Mouse (Mus musculus) kidney, postnatal 36 days (tissue): Measurements from ENCODE around the gene Tnfrsf14.

Experiments used
- DNase-seq, 2 experiments: peaks; one replicate each; pipeline ENCODE4 v3.0.0; 2021 to 2022; ENCODE audit warnings: mixed read lengths in 2 of 2

Tnfrsf14 gene

DNA sequence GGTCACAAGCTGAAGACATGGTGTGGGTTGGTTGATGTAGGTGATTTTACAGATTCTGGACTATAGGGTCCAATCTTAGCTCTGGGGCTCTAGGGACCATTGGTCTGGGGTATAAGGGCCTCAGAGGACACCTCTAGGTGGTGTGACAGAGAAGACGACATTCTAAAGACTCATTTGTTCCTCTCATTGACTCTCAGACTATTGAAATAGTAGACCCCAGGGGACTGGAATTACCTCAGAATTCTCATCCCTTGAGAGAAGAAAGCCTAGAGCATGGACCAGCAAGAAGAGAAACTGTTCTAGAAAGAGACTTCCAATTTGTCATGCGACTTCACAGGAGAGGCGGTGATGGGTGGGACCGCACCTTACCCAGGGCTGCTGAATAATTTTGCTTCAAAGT, 14.1 kb downstream of the Tnfrsf14 start:
- DNase-seq = no peak

DNA sequence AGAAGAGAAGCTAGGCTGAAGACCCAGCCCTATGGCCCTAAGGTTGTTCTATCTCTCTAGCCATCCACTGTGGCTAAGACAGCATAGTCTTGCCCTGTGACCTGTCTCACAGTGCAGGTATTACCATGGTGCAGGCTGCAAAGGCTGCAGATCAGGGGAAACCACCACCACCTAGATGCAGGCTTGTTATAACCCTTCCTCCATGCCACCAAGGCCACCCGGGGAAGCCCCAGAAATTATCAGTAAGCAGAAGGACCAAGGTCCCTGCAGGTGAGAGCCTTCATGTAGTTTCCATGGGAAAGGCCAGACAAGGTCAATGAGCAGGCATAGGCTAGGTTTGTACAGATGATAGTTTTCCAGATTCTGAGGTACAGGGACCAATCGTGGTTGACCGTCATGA, 14.5 kb downstream of the Tnfrsf14 start:
- no peak for DNase-seq

DNA sequence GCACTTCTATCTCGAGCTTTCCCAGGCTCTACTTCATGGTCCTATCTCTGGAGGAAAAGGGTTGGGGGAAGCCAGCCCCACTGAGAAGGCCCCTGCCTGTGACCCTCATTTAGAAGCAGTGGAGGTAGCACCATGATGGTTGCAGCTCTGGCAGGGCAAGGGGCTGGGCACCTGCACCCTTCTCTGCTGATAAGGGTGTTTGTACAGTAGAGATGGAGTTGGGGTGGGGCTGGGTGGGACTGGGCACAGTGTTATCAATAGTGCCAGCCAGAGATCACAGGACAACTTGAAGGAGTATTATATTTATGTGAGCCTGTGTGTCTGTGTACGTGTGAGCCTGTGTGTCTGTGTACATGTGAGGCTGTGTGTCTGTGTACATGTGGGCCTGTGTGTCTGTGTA, 16.7 kb downstream of the Tnfrsf14 start:
- no peak for DNase-seq

DNA sequence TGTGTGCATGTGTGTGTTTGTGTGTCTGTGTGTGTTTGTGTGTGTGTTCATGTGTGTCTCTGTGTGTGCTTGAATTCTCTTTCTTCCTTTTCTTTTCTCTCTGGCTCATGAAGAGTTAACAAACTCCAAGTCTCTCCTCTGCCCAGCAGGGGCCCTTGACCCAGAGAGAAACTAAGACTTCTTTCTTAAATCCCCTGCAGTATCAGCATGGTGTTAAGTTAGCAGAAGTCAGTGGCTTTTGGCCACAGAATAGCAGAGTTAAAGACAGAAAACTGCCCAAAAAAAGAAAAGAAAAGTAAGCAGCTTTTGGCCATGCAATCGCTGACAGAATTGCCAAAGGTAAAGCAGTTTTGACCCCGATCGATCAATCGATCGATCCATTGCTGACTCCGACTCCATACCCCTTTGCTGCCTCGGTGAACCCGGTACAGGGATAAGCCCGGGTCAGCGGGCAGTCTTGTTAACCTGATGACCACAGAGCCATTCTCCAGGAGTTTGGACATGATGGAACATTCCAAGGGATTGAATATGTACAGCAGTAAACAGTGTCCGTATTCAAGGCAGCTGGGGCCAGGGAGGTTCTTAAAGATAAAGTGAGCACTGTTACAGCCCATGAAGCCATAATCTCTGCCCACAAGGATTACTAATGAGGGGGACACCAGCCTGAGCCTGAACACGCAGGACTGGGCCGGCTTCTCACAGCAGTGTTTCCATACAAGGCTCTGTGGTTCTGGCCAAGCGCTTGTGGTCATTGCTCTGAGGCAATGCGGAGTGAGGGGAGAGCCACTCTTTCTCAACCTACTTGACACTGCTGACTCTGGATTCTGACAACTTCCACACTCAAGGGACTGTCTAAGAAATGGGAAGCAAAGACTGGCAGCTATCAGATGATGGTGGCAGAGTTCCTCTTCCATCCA, 17.5 kb downstream of the Tnfrsf14 start:
- peak in 1 of 2 experiments; percentile 24 for DNase-seq

DNA sequence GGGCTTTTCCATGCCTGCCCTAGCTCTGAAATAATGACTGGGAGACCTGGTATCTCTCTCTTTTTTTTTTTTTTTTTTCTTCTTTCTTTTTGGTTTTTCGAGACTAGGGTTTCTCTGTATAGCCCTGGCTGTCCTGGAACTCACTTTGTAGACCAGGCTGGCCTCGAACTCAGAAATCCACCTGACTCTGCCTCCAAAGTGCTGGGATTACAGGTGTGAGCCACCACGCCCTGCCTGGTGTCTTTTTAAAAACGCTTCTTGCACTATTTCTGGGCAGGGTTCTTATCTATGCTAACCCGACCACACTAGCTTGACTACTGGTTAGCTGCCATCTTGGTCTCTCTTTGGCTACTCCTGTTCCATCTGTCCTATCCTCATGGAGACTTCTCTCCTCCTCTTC, 19.9 kb downstream of the Tnfrsf14 start:
- DNase-seq = no peak

DNA sequence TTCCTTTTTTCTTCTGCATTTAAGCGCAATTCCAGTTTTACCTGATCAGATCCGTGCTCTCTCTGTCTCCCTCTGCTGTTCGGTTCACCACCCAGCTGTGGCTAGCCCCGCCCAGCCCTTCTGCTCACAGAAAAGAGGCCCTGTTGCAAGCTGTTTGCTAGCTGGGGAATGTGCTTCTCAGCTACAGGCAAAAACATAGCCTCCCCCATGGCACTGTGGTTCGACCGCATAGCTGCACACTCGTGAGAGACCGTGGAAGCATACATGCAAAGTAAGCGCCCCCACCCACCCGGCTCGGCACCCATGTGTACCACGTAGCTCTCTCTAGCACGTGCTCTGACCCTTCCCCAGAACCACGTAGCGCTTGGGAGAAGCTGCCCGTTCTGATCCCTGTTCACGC, 20.5 kb downstream of the Tnfrsf14 start:
- peak; percentile 77 to 89 for DNase-seq

DNA sequence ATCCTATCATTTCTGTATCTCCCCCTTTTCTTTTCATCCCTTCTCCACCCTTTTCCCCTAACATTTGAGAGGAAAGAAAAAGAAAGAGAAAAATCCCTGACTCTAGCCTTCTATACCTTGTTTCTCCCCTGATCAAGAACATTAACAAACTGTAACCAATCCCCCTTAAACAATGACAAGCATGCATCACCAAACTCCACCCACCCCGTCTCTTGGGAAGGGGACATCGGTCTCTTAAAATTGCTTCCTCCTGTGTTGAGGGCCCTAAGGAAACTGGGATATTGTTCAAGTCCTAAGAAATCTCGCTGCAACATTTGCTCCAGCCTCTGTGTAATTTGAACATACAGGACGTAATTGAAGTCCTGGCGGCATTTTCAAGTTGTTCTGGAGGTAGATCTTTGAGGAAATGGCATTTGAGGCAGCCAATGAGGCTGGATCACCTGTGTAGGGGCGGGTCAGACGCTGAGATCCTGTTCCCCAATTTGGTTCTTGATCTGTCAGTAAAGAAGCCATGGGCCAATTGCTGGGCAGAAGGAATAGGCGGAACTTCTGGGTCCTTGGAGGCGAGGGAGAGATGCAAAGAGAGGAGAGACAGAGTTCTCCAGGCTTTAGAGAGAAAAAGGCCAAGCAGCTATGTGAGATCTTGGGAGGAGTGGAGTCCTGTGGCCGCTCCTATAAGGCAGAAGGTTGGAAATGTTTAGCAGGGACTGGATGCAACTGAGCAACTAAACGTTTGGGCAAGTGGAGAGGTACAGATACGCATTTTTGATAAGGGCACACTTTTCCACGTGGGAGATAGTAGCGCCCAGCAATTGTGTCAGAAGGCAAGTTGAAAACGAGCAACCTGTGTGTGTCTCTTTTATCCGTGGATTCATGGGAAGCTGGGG, 23.9 kb downstream of the Tnfrsf14 start:
- peak; percentile 84 to 91 for DNase-seq

DNA sequence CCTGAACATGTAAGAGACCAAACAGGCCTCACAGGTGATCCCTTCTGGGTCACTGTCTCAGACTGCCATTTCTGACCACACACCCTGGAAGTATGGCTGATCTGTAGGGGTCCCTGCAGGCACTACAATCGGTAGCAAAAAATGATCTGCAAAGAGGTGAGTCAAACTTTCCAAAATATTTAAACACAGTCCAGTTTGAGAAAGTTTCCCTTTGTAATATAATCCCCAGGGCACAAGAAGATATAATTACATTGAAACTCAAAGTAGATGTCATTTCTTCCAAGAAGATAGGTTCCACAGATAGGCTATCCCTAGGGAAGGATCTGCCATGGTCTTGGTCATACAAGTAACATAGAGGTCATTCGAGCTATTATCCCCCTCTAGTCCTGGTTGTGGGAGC, 26.0 kb downstream of the Tnfrsf14 start:
- DNase-seq = no peak

DNA sequence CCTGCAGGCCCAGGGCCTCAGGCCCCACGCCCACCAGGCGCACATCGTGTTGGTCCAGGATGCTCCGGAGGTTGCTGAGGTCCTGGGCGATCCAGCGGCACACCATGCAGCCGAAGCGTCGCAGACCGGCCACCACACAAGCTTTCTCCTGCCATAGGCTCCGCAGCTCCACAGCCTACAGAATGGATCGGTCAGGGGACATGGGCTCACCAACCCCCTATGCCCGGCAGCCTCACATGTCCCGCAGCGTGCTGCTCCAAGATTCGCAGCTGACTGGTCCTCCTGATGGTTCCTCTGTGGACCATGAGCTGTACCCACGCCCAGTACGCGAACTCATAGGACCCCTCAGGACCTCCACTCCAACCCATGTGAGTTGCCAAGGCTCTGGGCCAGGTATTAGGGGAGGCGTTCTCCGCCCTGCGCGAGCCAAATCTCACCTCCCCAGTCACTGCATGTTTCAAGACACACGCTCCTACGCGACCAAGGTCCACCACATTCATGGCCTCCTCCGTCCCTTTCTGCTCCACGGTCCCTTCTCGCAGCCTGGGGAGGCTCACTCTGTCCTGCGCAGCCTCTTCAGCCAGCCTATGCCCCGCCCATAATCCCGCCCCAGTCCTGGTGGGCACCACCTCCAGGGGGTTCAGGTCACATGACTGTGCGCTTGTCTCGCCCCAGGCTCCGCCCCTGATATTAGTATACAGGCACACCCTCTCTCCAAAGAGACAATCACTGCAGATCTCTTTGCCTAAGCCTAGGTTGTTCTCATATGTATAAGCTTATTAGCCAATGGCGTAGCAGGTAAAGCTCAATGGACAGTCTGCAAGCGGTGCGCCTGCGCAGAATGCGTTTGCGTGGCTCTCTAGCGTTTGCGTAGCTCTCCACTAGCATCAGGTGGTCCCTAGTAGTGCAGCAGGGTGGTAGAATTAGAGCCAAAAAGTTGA, 29.6 kb downstream of the Tnfrsf14 start, which contains the start of gene Fam213b:
Gene Fam213b (minus strand): TSS at position 630 of the 941 bp plus-strand sequence.
- DNase-seq = peak; percentile 87

DNA sequence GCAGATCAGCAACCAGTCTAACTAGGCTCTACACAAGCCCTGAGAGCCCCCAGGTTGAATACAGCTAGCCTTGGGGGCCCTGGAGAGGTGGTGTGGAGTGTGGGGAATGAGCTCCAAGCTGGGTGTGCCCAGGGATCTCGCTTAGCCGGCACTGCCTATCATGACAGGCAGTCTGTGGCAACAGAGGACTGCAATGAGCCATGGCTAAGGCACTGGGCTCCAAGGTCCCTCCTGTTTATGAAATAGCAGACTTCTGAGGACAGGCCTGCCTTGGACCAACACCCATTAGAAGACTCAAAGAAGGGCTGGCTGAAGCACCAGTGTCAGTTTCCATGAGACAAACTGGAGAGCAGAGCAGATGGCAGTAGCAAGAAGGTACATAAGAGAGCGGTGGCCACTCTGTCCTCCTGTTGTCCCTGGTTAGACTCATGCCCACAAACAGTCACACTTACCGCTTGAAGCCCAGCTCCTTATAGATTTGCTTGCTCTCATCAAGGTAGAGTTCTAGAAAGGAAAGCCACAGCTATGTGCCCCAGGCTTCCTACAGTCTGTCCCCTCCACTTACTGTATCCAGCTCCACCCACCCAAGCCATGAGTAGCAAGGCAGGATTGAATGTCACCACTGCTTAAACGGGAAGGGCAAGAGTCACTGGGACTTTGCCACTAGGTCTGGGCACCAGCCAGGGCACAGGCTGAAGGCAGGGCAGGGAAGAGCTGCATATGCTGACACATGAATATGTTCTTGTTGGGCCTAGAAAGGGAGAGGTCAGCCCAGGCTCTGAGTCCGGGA, 30.5 kb downstream of the Tnfrsf14 start:
- DNase-seq = peak; percentile 9 to 41

DNA sequence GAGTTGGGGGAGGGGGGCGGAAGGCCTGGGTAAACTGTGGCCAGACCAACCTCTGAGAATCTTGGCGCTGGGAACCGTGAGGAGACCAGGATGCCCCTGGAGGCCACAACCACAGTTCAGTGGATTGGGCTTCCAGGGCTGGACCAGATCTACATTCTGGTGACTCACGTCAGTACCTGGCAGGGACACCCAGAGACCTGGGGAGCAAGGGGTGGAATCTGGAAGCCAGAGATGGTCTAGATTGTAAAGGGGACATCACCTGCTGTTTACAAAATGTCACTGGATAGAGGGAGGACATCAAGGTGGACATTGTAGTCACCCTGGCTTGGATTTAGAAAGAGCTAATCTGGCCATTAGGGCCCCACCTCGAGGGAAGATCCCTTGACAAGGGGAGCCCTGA, 32.8 kb downstream of the Tnfrsf14 start:
- no peak for DNase-seq

DNA sequence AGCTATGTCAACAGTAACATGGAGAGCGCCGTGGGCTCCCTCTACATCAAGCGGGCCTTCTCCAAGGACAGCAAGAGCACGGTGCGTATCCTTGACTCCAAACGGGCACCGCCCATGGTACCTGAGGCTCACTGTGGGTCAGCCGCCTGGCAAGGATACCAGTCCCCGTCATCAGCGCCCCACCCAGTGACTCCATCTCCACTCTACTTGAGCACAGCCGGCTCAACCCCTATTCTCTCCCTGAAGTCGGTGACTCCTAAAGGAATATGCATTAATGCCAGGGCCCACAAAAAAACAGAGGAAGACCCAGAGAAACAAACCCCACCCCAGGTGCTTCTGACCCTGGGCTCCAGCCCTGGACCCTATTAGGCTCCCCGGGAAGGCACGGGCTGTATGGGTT, 37.5 kb downstream of the Tnfrsf14 start:
- no peak for DNase-seq

DNA sequence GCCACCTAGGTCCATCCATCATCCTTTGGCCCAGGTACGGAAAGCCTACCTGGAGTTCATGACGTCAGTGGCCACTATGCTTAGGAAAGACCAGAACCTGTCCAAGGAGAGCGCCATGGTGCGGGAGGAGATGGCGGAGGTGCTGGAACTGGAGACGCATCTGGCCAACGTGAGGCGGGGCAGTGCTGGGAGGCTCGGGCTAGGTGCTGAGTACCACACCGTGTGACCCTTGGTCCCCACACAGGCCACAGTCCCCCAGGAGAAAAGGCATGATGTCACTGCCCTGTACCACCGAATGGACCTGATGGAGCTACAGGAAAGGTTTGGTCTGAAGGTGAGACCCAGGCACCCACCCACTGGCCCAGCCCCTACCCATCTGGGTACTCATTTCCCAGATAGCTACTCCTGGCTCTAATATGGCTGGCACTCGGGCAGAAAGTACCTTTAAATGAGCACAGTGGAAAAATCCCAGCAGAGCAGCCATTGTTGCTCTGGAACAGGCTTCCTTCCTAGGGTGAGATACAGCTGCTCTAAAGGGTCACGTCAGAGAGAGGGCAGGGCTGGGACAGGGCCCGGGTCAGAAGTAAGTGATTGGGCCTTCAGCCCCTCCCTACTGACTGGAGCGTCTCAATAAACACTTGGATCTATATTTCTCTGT, 40.6 kb downstream of the Tnfrsf14 start:
- no peak for DNase-seq

DNA sequence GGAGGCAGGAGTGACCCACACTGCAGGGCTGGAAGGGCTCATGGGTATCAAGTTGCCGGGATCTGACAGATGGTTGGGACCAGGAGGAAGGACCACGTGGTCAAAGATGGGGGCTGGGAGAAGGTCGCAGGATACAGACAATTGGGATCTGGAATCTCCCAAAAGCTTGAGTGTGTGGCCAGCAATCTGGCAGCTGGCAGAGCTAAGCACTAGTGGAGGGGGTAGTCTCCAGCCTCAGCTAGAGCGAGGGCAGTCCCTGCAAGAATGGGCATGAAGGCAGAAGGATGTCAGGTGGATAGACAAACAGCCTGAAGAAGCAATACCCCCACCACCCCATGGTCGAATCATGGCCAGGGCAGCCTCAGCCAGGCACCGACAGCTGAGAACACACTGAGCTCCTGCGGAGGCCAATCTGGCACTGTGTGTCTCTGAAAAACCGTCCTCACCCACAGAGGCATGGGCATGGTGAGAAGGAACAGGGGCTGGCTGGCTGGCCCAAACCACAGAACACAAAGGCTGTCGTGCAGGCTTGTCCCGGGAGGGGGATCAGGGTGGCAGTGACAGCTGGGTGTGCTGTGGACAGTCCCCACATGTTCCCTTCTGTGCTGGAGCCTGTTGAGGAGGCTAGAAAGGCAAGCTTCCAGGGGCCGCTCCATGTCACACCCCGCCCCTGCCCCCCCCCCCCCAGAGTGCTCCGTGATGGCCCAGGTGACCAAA, 41.3 kb downstream of the Tnfrsf14 start:
- DNase-seq = no peak

DNA sequence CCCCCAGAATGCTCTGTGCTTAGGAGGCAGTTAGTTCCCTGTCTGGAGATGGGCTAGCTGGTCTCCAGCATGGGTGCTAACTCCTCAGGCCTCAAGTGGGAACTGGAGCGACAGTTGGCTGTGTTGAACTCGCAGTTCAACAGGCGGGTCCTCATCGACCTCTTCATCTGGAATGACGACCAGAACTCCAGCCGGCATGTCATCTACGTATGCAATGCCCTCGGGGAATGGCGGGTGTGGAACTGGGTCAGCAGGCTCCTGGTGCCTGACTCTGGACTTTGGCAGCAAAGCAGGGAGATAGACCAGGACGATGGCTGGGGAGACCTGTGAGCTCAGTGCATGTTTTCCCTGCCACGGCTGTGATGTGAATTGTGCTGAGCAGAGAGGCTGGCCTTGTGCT, 42.9 kb downstream of the Tnfrsf14 start:
- DNase-seq = no peak

DNA sequence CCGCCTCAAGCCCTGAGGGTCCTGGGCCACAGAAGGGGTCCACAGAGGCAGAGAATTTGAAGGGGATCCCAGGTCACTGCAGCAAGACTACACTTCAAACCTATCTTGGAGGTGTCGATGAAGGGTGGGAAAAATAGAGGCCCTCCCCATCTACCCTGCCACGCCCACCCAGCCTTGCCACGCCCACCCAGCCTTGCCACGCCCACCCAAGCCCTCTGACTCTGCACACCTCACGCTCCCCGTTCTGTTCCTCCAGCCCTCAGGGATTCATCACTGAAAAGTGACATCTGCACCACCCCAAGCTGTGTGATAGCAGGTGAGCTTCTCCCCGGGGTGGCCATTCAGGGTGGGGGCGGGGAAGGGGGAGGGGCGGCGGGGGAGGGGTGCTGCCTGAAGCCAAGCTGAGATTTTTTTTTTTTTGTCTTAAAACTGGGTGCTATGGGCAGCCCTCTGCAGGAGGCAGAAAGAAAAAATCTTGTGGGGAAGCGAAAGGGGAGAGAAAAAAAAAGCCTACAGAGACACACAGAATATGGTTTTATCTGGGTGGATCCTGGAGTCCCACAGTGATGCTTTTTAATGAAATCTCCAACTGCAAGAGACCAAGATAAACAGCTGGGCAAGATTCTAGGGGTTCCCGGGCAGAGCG, 46.2 kb downstream of the Tnfrsf14 start:
- no peak for DNase-seq

DNA sequence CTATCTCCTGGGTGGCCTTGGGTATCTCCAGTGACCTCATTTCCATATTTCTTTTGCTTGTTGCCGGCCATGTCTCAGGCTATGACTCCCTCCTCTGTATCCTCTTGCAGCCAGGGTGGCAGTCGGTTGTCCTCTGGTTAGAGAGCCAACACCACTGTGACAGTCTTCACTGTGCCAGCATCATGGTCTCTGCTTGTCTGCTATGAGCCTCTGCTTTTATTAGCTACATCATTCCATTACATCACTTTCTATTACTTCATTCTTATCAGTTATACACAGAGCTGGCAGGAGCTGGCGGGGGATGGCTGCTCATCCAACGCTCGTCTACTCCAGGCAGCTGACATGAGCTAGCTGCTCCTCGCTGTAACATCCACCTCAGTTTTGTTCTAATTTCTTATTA, 47.6 kb downstream of the Tnfrsf14 start:
- DNase-seq = no peak

DNA sequence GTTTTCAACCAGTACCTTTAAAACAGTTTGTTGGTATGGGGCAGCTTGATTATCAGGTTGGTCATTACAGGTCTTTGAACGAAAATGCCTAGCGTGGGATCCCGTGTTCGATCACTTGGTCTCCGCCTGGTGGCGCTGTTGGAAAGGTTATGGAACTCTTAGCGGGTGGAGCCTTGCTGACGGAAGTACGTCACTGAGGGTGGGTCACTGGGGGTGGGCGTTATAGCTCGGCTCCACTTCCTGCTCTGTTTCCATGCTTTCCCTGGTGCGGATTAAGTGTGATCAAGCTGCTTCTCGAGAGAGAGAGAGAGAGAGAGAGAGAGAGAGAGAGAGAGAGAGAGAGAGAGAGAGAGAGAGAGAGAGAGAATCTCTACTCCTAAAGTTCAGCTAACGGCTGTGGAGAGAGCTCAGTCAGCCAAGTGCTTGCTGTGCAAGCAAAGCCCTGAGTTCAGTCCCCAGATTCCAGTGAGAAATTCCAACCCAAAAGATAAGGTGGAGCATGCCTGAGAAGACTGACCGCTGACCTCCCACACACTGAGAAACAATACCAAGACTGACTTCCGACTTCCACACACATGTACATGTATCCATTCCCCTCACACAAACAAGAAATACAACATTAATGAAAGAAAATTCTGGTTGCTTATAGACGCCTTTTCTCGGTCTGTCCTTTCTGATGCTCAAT, 50.4 kb downstream of the Tnfrsf14 start:
- DNase-seq = peak; percentile 92 to 98

DNA sequence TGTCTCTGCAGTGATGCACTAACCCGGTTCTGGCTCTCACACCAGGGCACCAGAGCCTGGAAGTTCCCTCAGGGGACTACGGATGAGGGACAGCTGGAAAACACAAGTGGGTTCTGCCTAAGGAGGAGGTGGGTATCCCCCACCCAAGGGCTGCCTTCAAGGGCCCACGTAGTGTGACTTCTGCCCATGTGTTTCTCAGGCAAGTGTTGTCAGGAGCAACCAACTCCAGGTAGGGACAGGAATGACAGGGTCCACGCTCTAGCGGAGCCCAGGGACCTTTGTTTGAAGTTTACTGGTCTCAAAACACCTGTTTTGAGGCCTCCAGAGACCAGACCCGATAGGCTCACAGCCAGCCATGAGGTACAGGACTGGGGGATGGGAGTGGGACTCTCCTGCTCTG, 55.2 kb downstream of the Tnfrsf14 start:
- DNase-seq = no peak
